8 mouse cellular contexts compared by ENCODE assay signal in genomic region chr9:56121097-56121496, GRCm38 (mm10). TPM values are rescaled to one million over a fixed set of nuclear protein-coding genes. Genes with fewer than 3 reads are reported as not detected.
DNase-seq lines count a peak whose midpoint lies in the region; ATAC-seq and TF ChIP-seq lines count a peak whose summit lies in the region.

No protein-coding gene starts in this region.

- no peak overlapping the region for H3K4me2 ChIP-seq in heart, postnatal 0 days (ENCODE audit: low read depth, low read length)
- H3K4me2 ChIP-seq in heart, embryonic 11.5 days, result no peak overlapping the region
- H3K4me2 ChIP-seq in embryonic facial prominence, embryonic 13.5 days, result peak overlapping the region; percentile 37
- H3K4me2 ChIP-seq in lung, embryonic 16.5 days (ENCODE audit: low read depth, low read length), result no peak overlapping the region

- H3K36me3 ChIP-seq in heart, postnatal 0 days (replicated peaks; ENCODE audit: control insufficient read depth, insufficient read depth, low read length), result no peaks in the 10 kb centered on the region
- no peaks in the 10 kb centered on the region for H3K36me3 ChIP-seq in heart, embryonic 11.5 days (ENCODE audit: control insufficient read depth, insufficient read depth, low read length)
- H3K36me3 ChIP-seq in embryonic facial prominence, embryonic 13.5 days, result no peaks in the 10 kb centered on the region
- no peaks in the 10 kb centered on the region for H3K36me3 ChIP-seq in lung, embryonic 16.5 days (ENCODE audit: control insufficient read depth, insufficient read depth, low read length)

- peak; percentile 61 for TF ChIP-seq CTCF in heart, postnatal 0 days (IDR thresholded peaks at IDR 0.05; ENCODE audit: low read depth)

- H3K9ac ChIP-seq in heart, postnatal 0 days (replicated peaks; ENCODE audit: low read depth, low read length), result no peak overlapping the region
- H3K9ac ChIP-seq in heart, embryonic 11.5 days (ENCODE audit: low read depth, low read length), result no peak overlapping the region
- H3K9ac ChIP-seq in embryonic facial prominence, embryonic 13.5 days, result 0 out of 2 replicates have a peak overlapping the region, but pooled peaks have one; percentile 46
- H3K9ac ChIP-seq in lung, embryonic 16.5 days (ENCODE audit: low read length), result no peak overlapping the region

- TF ChIP-seq EP300 in heart, postnatal 0 days (IDR thresholded peaks at IDR 0.05; ENCODE audit: low read depth), result no peak

- 24% methylated on average over 7 of the region's 7 CpGs for WGBS in heart, postnatal 0 days
- WGBS in heart, embryonic 11.5 days (ENCODE audit: insufficient replicate concordance), result 25% methylated on average over 7 of the region's 7 CpGs
- WGBS in embryonic facial prominence, embryonic 13.5 days, result 21% methylated on average over 7 of the region's 7 CpGs
- WGBS in lung, embryonic 16.5 days, result 20% methylated on average over 7 of the region's 7 CpGs

- no peak overlapping the region for H3K27ac ChIP-seq in heart, postnatal 0 days (ENCODE audit: low read depth)
- H3K27ac ChIP-seq in heart, embryonic 11.5 days (ENCODE audit: low read depth, low read length), result no peak overlapping the region
- H3K27ac ChIP-seq in embryonic facial prominence, embryonic 13.5 days, result no peak overlapping the region
- no peak overlapping the region for H3K27ac ChIP-seq in lung, embryonic 16.5 days (ENCODE audit: low read length)

- H3K4me1 ChIP-seq in heart, postnatal 0 days (ENCODE audit: control insufficient read depth, insufficient read depth), result peaks cover 2% of the 10 kb centered on the region; the same call in 1 of the 2 replicates
- H3K4me1 ChIP-seq in heart, embryonic 11.5 days (ENCODE audit: control insufficient read depth, insufficient read depth, low read length), result peaks cover 18% of the 10 kb centered on the region
- peaks cover 18% of the 10 kb centered on the region for H3K4me1 ChIP-seq in embryonic facial prominence, embryonic 13.5 days
- peaks cover 3% of the 10 kb centered on the region; the same call in 1 of the 2 replicates for H3K4me1 ChIP-seq in lung, embryonic 16.5 days (replicated peaks; ENCODE audit: control insufficient read depth, insufficient read depth, low read length)

- no peaks in the 10 kb centered on the region for H3K9me3 ChIP-seq in heart, postnatal 0 days (replicated peaks; ENCODE audit: control insufficient read depth, low read length)
- H3K9me3 ChIP-seq in heart, embryonic 11.5 days (replicated peaks; ENCODE audit: control insufficient read depth, low read length), result no peaks in the 10 kb centered on the region
- no peaks in the 10 kb centered on the region for H3K9me3 ChIP-seq in embryonic facial prominence, embryonic 13.5 days
- no peaks in the 10 kb centered on the region for H3K9me3 ChIP-seq in lung, embryonic 16.5 days (ENCODE audit: control insufficient read depth, low read length)

- H3K4me3 ChIP-seq in heart, postnatal 0 days (ENCODE audit: low read depth, low read length), result no peak overlapping the region
- no peak overlapping the region for H3K4me3 ChIP-seq in heart, embryonic 11.5 days (ENCODE audit: low read depth, low read length)
- H3K4me3 ChIP-seq in embryonic facial prominence, embryonic 13.5 days, result no peak overlapping the region
- H3K4me3 ChIP-seq in lung, embryonic 16.5 days (ENCODE audit: low read length), result no peak overlapping the region

- peak; percentile 32; the same call in 1 of the 2 replicates for ATAC-seq in heart, postnatal 0 days (ENCODE audit: insufficient read depth, low read depth)
- ATAC-seq in heart, embryonic 11.5 days (replicated peaks; ENCODE audit: insufficient number of reproducible peaks, low FRiP score, low TSS enrichment), result no peak
- no peak for ATAC-seq in embryonic facial prominence, embryonic 13.5 days (ENCODE audit: insufficient number of reproducible peaks, insufficient read depth, low FRiP score, low TSS enrichment, low read depth)
- 0 out of 2 replicates have a peak, but pooled peaks have one; percentile 19 for ATAC-seq in lung, embryonic 16.5 days (ENCODE audit: low read depth)
- no peak for ATAC-seq in inflammation-experienced regulatory T-cells, adult 6 months

- no peak for DNase-seq in heart, postnatal 0 days (ENCODE audit: low spot score)
- peak; percentile 71 for DNase-seq in MN1 (ENCODE audit: low spot score)
- DNase-seq in kidney, adult 9 months, result peak; percentile 55
- peak; percentile 70 for DNase-seq in retina, embryonic 14.5 days (ENCODE audit: low spot score)

- no peaks in the 10 kb centered on the region for H3K27me3 ChIP-seq in heart, postnatal 0 days (ENCODE audit: control insufficient read depth, insufficient read depth, low read length)
- 0 out of 2 replicates have a peak, but pooled peaks cover 5% of the 10 kb centered on the region for H3K27me3 ChIP-seq in heart, embryonic 11.5 days (ENCODE audit: control insufficient read depth, insufficient read depth, low read length)
- H3K27me3 ChIP-seq in embryonic facial prominence, embryonic 13.5 days, result no peaks in the 10 kb centered on the region
- H3K27me3 ChIP-seq in lung, embryonic 16.5 days (ENCODE audit: control insufficient read depth, insufficient read depth, low read depth, low read length), result no peaks in the 10 kb centered on the region

RNA-seq across cellular contexts. Expression of gene Pstpip1, which starts 31.3 kb away (rescaled TPM):
- total RNA-seq in heart, postnatal 0 days (2014; rRNA removed; ENCODE audit: low replicate concordance), result 2.9 and 3.5 TPM in 2 replicates
- 1.1 and 1.4 TPM in 2 replicates for polyA plus RNA-seq in heart, postnatal 0 days (2015; fragmentation: Nextera tagmentation; extraction: Ambion mirVana)
- polyA plus RNA-seq in heart, embryonic 11.5 days (2014; fragmentation: Nextera tagmentation; extraction: Ambion mirVana), result 0.27 and 0.39 TPM in 2 replicates
- polyA plus RNA-seq in embryonic facial prominence, embryonic 13.5 days (2015; fragmentation: Nextera tagmentation; extraction: Ambion mirVana), result 0.92 and 1.8 TPM in 2 replicates
- 2.6 and 4.0 TPM in 2 replicates for polyA plus RNA-seq in lung, embryonic 16.5 days (2015; fragmentation: Nextera tagmentation; extraction: Ambion mirVana)
- 10 to 100 TPM; 38.5 to 48.0 (median 46.2) TPM for polyA plus RNA-seq in inflammation-experienced regulatory T-cells, adult 6 months (2017; shearing (Covaris generic))

RNA-seq across cellular contexts. Expression of gene Tspan3, which starts 44.2 kb away (rescaled TPM):
- total RNA-seq in heart, postnatal 0 days (2014; rRNA removed; ENCODE audit: low replicate concordance), result 384 and 402 TPM in 2 replicates
- polyA plus RNA-seq in heart, postnatal 0 days (2015; fragmentation: Nextera tagmentation; extraction: Ambion mirVana), result 460 and 461 TPM in 2 replicates
- 381 and 423 TPM in 2 replicates for polyA plus RNA-seq in heart, embryonic 11.5 days (2014; fragmentation: Nextera tagmentation; extraction: Ambion mirVana)
- polyA plus RNA-seq in embryonic facial prominence, embryonic 13.5 days (2015; fragmentation: Nextera tagmentation; extraction: Ambion mirVana), result 480 and 544 TPM in 2 replicates
- polyA plus RNA-seq in lung, embryonic 16.5 days (2015; fragmentation: Nextera tagmentation; extraction: Ambion mirVana), result 406 and 422 TPM in 2 replicates
- 10 to 100 TPM; 45.4 to 48.2 (median 47.7) TPM for polyA plus RNA-seq in inflammation-experienced regulatory T-cells, adult 6 months (2017; shearing (Covaris generic))

Comparison
In these comparisons a context has a peak if more than half of its experiments do, and no peak if none do; other contexts are left out.
1. ATAC-seq: peak in heart, postnatal 0 days (single experiment) and lung, embryonic 16.5 days (single experiment); none in heart, embryonic 11.5 days (single experiment), embryonic facial prominence, embryonic 13.5 days (single experiment) and inflammation-experienced regulatory T-cells, adult 6 months (single experiment).